Mouse (Mus musculus): ENCODE results near the gene Dnmbp. TPM values are rescaled to one million over a fixed set of nuclear protein-coding genes. Genes with fewer than 3 reads are reported as not detected.
A peak's percentile ranks its signal among the peaks of the same experiment; 100 is the strongest.

The Dnmbp gene
- total RNA-seq (2012; rRNA removed) (5.4 and 6.2 TPM in 2 replicates), polyA plus RNA-seq (2012; ENCODE audit: insufficient read depth in 1 of 2, insufficient read length in 2 of 2, low read depth in 1 of 2, low replicate concordance in 2 of 2, missing spikeins in 1 of 2) (1 to 10 TPM in 1 of 2 experiments, not detected in 1; 9.4 TPM)

- H3K4me1 ChIP-seq (ENCODE audit: control insufficient read depth in 1 of 2, insufficient read depth in 2 of 2, low read length in 2 of 2): peaks cover 3 to 14% of the 10 kb centered on the region in 2 experiments; a peak in 3 of 4 replicates
- H3K36me3 ChIP-seq (ENCODE audit: control insufficient read depth in 1 of 2, insufficient read depth in 2 of 2, low read length in 2 of 2): peaks cover 0 to 8% of the 10 kb centered on the region in 2 experiments; a peak in 2 of 4 replicates
- no peak within 1 kb of the TSS for H3K27ac ChIP-seq (ENCODE audit: control insufficient read depth, low read depth, low read length)
- peaks cover 0 to 3% of the 10 kb centered on the region in 2 experiments; a peak in 1 of 4 replicates for H3K27me3 ChIP-seq (ENCODE audit: control insufficient read depth in 1 of 2, insufficient read depth in 2 of 2, low read length in 2 of 2)
- peak within 1 kb of the TSS; percentile 78 to 87 for H3K4me3 ChIP-seq (ENCODE audit: control insufficient read depth in 1 of 2, insufficient read depth in 1 of 2, low read depth in 2 of 2, low read length in 2 of 2)
- H3K9ac ChIP-seq (ENCODE audit: control insufficient read depth, low read depth, low read length, poor library complexity, severe bottlenecking): peak within 1 kb of the TSS; percentile 79
- no peaks in the 10 kb centered on the region; the same call in 1 of the 2 replicates for H3K79me2 ChIP-seq (ENCODE audit: control insufficient read depth, insufficient read depth, low read length, poor library complexity)
- peak; percentile 85 for DNase-seq (ENCODE audit: low read depth, low spot score)
- no peaks in the 10 kb centered on the region for H3K9me3 ChIP-seq (replicated peaks; ENCODE audit: insufficient read depth, low read length)
- TF ChIP-seq POLR2A (IDR thresholded peaks at IDR 0.05; ENCODE audit: control insufficient read depth in 1 of 2, insufficient read depth in 1 of 2, low read depth in 1 of 2, low read length in 2 of 2, poor library complexity in 1 of 2) (peak in 1 of 2 experiments; percentile 61; a peak in 2 of 4 replicates), TAL1 (IDR thresholded peaks at IDR 0.05; ENCODE audit: low read length) (no peak), EP300 (IDR thresholded peaks at IDR 0.05; ENCODE audit: low read depth in 1 of 2, low read length in 2 of 2) (peak; percentile 26 to 31; a peak in 2 of 4 replicates), MAFK (IDR thresholded peaks at IDR 0.05; ENCODE audit: borderline replicate concordance, low read depth, low read length) (no peak), RAD21 (IDR thresholded peaks at IDR 0.05; ENCODE audit: low read depth, low read length) (peak; percentile 38), NELFE (IDR thresholded peaks at IDR 0.05; ENCODE audit: low read depth, low read length) (peak; percentile 51; the same call in 1 of the 2 replicates), USF2 (IDR thresholded peaks at IDR 0.05; ENCODE audit: borderline replicate concordance in 1 of 2, insufficient read depth in 1 of 2, low read depth in 1 of 2, low read length in 2 of 2) (no peak), MYB (IDR thresholded peaks at IDR 0.05; ENCODE audit: low read depth, low read length) (no peak), POLR2AphosphoS5 (IDR thresholded peaks at IDR 0.05; ENCODE audit: borderline replicate concordance, low read depth, low read length) (no peak), MAZ (IDR thresholded peaks at IDR 0.05; ENCODE audit: low read depth, low read length) (peak; percentile 96), MXI1 (IDR thresholded peaks at IDR 0.05; ENCODE audit: low read depth, low read length) (peak; percentile 63), POLR2AphosphoS2 (IDR thresholded peaks at IDR 0.05; ENCODE audit: low read length) (no peak), ZKSCAN1 (IDR thresholded peaks at IDR 0.05; ENCODE audit: low read depth, low read length) (no peak), SIN3A (IDR thresholded peaks at IDR 0.05; ENCODE audit: low read length) (no peak), JUND (IDR thresholded peaks at IDR 0.05; ENCODE audit: low read depth, low read length) (no peak), RCOR1 (IDR thresholded peaks at IDR 0.05; ENCODE audit: low read depth, low read length) (no peak), BHLHE40 (IDR thresholded peaks at IDR 0.05; ENCODE audit: borderline replicate concordance, low read depth, low read length) (0 out of 2 replicates have a peak, but pooled peaks have one; percentile 14), ZNF384 (IDR thresholded peaks at IDR 0.05; ENCODE audit: low read depth, low read length) (no peak), MEF2A (IDR thresholded peaks at IDR 0.05; ENCODE audit: extremely low read depth, insufficient replicate concordance, low read depth, low read length, poor library complexity, severe bottlenecking) (no peak), SMC3 (IDR thresholded peaks at IDR 0.05; ENCODE audit: low read depth, low read length) (peak; percentile 81), CHD2 (IDR thresholded peaks at IDR 0.05; ENCODE audit: low read length) (no peak), GATA1 (IDR thresholded peaks at IDR 0.05; ENCODE audit: low read depth, low read length) (no peak), ELF1 (IDR thresholded peaks at IDR 0.05; ENCODE audit: low read depth, low read length) (peak; percentile 52; the same call in 1 of the 2 replicates), GABPA (IDR thresholded peaks at IDR 0.05; ENCODE audit: low read depth, low read length) (no peak), ETS1 (IDR thresholded peaks at IDR 0.05; ENCODE audit: low read depth, low read length) (no peak), UBTF (IDR thresholded peaks at IDR 0.05; ENCODE audit: borderline replicate concordance, insufficient read depth, low read depth, low read length) (0 out of 2 replicates have a peak, but pooled peaks have one; percentile 36), MYC (IDR thresholded peaks at IDR 0.05; ENCODE audit: low read depth, low read length) (no peak), E2F4 (IDR thresholded peaks at IDR 0.05; ENCODE audit: borderline replicate concordance, low read depth, low read length) (no peak), CHD1 (IDR thresholded peaks at IDR 0.05; ENCODE audit: low read depth, low read length) (no peak), NRF1 (IDR thresholded peaks at IDR 0.05; ENCODE audit: insufficient read depth, low read depth, low read length, poor library complexity, severe bottlenecking) (no peak), KAT2A (conservative IDR thresholded peaks at IDR 0.05; ENCODE audit: low read depth, low read length) (no peak; the same call in 1 of the 2 replicates), TBP (IDR thresholded peaks at IDR 0.05; ENCODE audit: low read depth, low read length) (no peak), ZMIZ1 (IDR thresholded peaks at IDR 0.05; ENCODE audit: low read depth, low read length) (no peak), MAX (IDR thresholded peaks at IDR 0.05; ENCODE audit: low read length) (no peak; the same call in 1 of the 2 replicates)
Measured at GRCm38 (mm10) chr19:43939769-43940689, at the start of gene Dnmbp. TSS of gene Dnmbp (minus strand) at chr19:43940191.

Measured in MEL (cell line).